Mouse (Mus musculus) neural tube, embryonic 14.5 days (tissue): Measurements from ENCODE around the gene Parvg. TPM values are rescaled to one million over a fixed set of nuclear protein-coding genes. Genes with fewer than 3 reads are reported as not detected.

ENCODE experiments used
- ATAC-seq: fragments of 200-750 bp; cut with Nextera tagmentation; 2 replicates; pipeline ENCODE4 v1.8.0; 2017; ENCODE audit warnings: low read depth, mild to moderate bottlenecking, moderate TSS enrichment, moderate library complexity
- H3K27ac ChIP-seq: fragments of 300-500 bp; sonication (generic); 2 replicates; pipeline ENCODE4 v1.5.1; 2014; ENCODE audit warnings: low read depth, mild to moderate bottlenecking, control low read depth, low read length, moderate library complexity, mixed read lengths
- H3K27me3 ChIP-seq: fragments of 300-500 bp; sonication (generic); 2 replicates; pipeline ENCODE4 v1.6.1; 2014; ENCODE audit warnings: low read length; ENCODE audit not compliant: control insufficient read depth, insufficient read depth
- H3K36me3 ChIP-seq: fragments of 300-500 bp; sonication (generic); 2 replicates; pipeline ENCODE4 v1.6.1; 2014; ENCODE audit warnings: low read length, mixed read lengths; ENCODE audit not compliant: control insufficient read depth, insufficient read depth
- H3K4me1 ChIP-seq: fragments of 300-500 bp; sonication (generic); 2 replicates; pipeline ENCODE4 v1.6.1; 2014; ENCODE audit warnings: low read length; ENCODE audit not compliant: control insufficient read depth, insufficient read depth
- H3K4me2 ChIP-seq: fragments of 300-500 bp; sonication (generic); 2 replicates; pipeline ENCODE4 v1.6.1; 2014; ENCODE audit warnings: mild to moderate bottlenecking, low read depth, low read length, control low read depth
- H3K4me3 ChIP-seq: fragments of 300-500 bp; sonication (generic); 2 replicates; pipeline ENCODE4 v1.5.1; 2014; ENCODE audit warnings: low read depth, low read length, control low read depth, mixed read lengths
- H3K9ac ChIP-seq: fragments of 300-500 bp; sonication (generic); replicated peaks from 2 replicates; pipeline ENCODE4 v1.6.1; 2014; ENCODE audit warnings: low read depth, mild to moderate bottlenecking, control low read depth, low read length, mixed read lengths
- H3K9me3 ChIP-seq: fragments of 300-500 bp; sonication (generic); 2 replicates; pipeline ENCODE4 v1.6.1; 2016; ENCODE audit warnings: low read length; ENCODE audit not compliant: control insufficient read depth
- WGBS: fragments of 180-500 bp; shearing (Covaris S2); extraction: QIAGEN DNeasy Blood & Tissue Kit; methylation state at CpG from one replicate; pipeline ENCODE4 v1.1.7; 2014; 5-methylcytosine and 5-hydroxymethylcytosine counted together
- polyA plus RNA-seq: library from polyadenylated mRNA; unstranded; fragments of >200 nt; fragmentation: Nextera tagmentation; extraction: Ambion mirVana; gene quantifications from 2 replicates; pipeline ENCODE4 v1.2.1, GENCODE M21; 2014

Gene Parvg
- polyA plus RNA-seq: 0.40 and 1.1 TPM in 2 replicates

- Histone ChIP-seq H3K27me3 (no peaks in the 10 kb centered on the region), H3K4me1 (no peaks in the 10 kb centered on the region), H3K9ac (no peak within 1 kb of the TSS), H3K4me3 (no peak within 1 kb of the TSS), H3K36me3 (no peaks in the 10 kb centered on the region), H3K4me2 (no peak within 1 kb of the TSS), H3K9me3 (no peaks in the 10 kb centered on the region), H3K27ac (no peak within 1 kb of the TSS)
- WGBS: 86% methylated on average over 10 of the region's 10 CpGs
- no peak for ATAC-seq
Measured at GRCm38 (mm10) chr15:84323966-84324869, at the start of gene Parvg. Gene Parvg (plus strand): TSS chr15:84324026.

GRCm38 (mm10) chr15:84276066-84276465, 47.8 kb upstream of the Parvg start:
- no peaks in the 10 kb centered on the region for H3K27me3 ChIP-seq
- no peaks in the 10 kb centered on the region for H3K9me3 ChIP-seq
- no peaks in the 10 kb centered on the region for H3K4me1 ChIP-seq
- no peak overlapping the region for H3K9ac ChIP-seq
- no peaks in the 10 kb centered on the region for H3K36me3 ChIP-seq
- no peak overlapping the region for H3K4me3 ChIP-seq
- H3K4me2 ChIP-seq: no peak overlapping the region
- no peak for ATAC-seq
- WGBS: 86% methylated on average over 4 of the region's 4 CpGs
- H3K27ac ChIP-seq: no peak overlapping the region

GRCm38 (mm10) chr15:84278091-84278490, 45.7 kb upstream of the Parvg start:
- no peak overlapping the region for H3K4me2 ChIP-seq
- no peaks in the 10 kb centered on the region for H3K4me1 ChIP-seq
- H3K9me3 ChIP-seq: no peaks in the 10 kb centered on the region
- no peak overlapping the region for H3K4me3 ChIP-seq
- H3K27ac ChIP-seq: no peak overlapping the region
- H3K27me3 ChIP-seq: no peaks in the 10 kb centered on the region
- ATAC-seq: no peak
- no peaks in the 10 kb centered on the region for H3K36me3 ChIP-seq
- no peak overlapping the region for H3K9ac ChIP-seq
- WGBS: 78% methylated on average over 7 of the region's 7 CpGs

- no peak overlapping the region for H3K27ac ChIP-seq
Measured at GRCm38 (mm10) chr15:84278656-84279055, 45.2 kb upstream of the Parvg start.

GRCm38 (mm10) chr15:84280309-84280708, 43.5 kb upstream of the Parvg start:
- ATAC-seq: no peak
- Histone ChIP-seq H3K4me3 (no peak overlapping the region), H3K9ac (no peak overlapping the region), H3K27me3 (no peaks in the 10 kb centered on the region), H3K4me1 (no peaks in the 10 kb centered on the region), H3K27ac (no peak overlapping the region), H3K36me3 (no peaks in the 10 kb centered on the region), H3K4me2 (no peak overlapping the region), H3K9me3 (no peaks in the 10 kb centered on the region)
- 82% methylated on average over 8 of the region's 8 CpGs for WGBS

More at GRCm38 (mm10) chr15:84278656-84279055, 45.2 kb upstream of the Parvg start:
- no peaks in the 10 kb centered on the region for H3K36me3 ChIP-seq
- no peaks in the 10 kb centered on the region for H3K4me1 ChIP-seq
- no peak for ATAC-seq
- 36% methylated on average over 7 of the region's 7 CpGs for WGBS
- H3K9ac ChIP-seq: no peak overlapping the region
- no peaks in the 10 kb centered on the region for H3K9me3 ChIP-seq
- no peaks in the 10 kb centered on the region for H3K27me3 ChIP-seq
- no peak overlapping the region for H3K4me3 ChIP-seq
- no peak overlapping the region for H3K4me2 ChIP-seq

GRCm38 (mm10) chr15:84280712-84281347, 43.0 kb upstream of the Parvg start:
- no peaks in the 10 kb centered on the region for H3K4me1 ChIP-seq
- no peak overlapping the region for H3K27ac ChIP-seq
- no peak overlapping the region for H3K4me3 ChIP-seq
- H3K4me2 ChIP-seq: no peak overlapping the region
- no peaks in the 10 kb centered on the region for H3K36me3 ChIP-seq
- no peak overlapping the region for H3K9ac ChIP-seq
- WGBS: 92% methylated on average over 11 of the region's 11 CpGs
- no peaks in the 10 kb centered on the region for H3K9me3 ChIP-seq
- ATAC-seq: no peak
- no peaks in the 10 kb centered on the region for H3K27me3 ChIP-seq

- Histone ChIP-seq H3K9ac (no peak overlapping the region), H3K4me1 (no peaks in the 10 kb centered on the region), H3K4me2 (no peak overlapping the region), H3K27me3 (no peaks in the 10 kb centered on the region), H3K9me3 (no peaks in the 10 kb centered on the region), H3K4me3 (no peak overlapping the region), H3K36me3 (no peaks in the 10 kb centered on the region), H3K27ac (no peak overlapping the region)
- no peak for ATAC-seq
- 65% methylated on average over 20 of the region's 20 CpGs for WGBS
Measured at GRCm38 (mm10) chr15:84282206-84283085, 41.4 kb upstream of the Parvg start.

- Histone ChIP-seq H3K4me1 (no peaks in the 10 kb centered on the region), H3K27ac (no peak overlapping the region), H3K36me3 (no peaks in the 10 kb centered on the region), H3K4me3 (no peak overlapping the region), H3K9ac (no peak overlapping the region), H3K27me3 (no peaks in the 10 kb centered on the region), H3K9me3 (no peaks in the 10 kb centered on the region), H3K4me2 (no peak overlapping the region)
- ATAC-seq: no peak
- 60% methylated on average over 5 of the region's 5 CpGs for WGBS
Measured at GRCm38 (mm10) chr15:84284059-84284458, 39.8 kb upstream of the Parvg start.
